Mouse (Mus musculus) lung, postnatal 25 days (tissue): ENCODE results near the gene Cd68.
"Not testable (repeated sequence)": the region's sequence is repeated elsewhere in the genome, so short reads cannot be mapped to it uniquely, and the experiment has no call there.

Source experiments
- DNase-seq: peaks from one replicate; pipeline ENCODE4 v3.0.0; 2022; ENCODE audit warnings: low spot score

Cd68 gene

GRCm38 (mm10) chr11:69624339-69624738 lies 41.6 kb downstream of the Cd68 start:
- DNase-seq = not testable (repeated sequence)

- DNase-seq = no peak
Observed at GRCm38 (mm10) chr11:69623006-69623405, 42.9 kb downstream of the Cd68 start.

- no peak for DNase-seq
Observed at GRCm38 (mm10) chr11:69622406-69622805, 43.5 kb downstream of the Cd68 start.

GRCm38 (mm10) chr11:69621571-69622268 lies 44.2 kb downstream of the Cd68 start, which contains the start of gene Sat2:
Gene Sat2, plus strand, starts transcription at chr11:69622024.
- no peak for DNase-seq

GRCm38 (mm10) chr11:69620394-69621081 lies 45.4 kb downstream of the Cd68 start:
- no peak for DNase-seq

DNA sequence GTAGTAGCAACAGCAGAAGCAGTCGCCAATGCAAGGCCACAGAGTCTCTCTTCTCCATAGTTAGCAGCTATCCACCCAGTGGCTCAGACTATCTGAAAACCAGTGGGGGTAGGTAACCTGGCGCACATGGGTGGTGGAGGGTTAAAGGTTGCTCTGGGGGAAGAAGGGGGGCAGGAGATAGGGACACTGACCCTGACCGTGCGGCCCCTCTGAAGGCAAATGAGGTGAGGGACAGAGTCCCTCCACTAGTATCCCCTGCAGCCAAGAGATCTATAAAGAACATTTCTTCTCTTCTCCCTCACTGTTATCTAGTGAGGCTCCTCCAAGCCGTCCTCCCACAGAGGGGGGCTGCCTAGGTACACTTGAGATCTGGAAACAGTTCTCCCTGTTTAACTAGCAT lies 48.1 kb downstream of the Cd68 start, which contains the start of gene Shbg:
Gene Shbg (minus strand): TSS at position 101 of the 400 bp plus-strand sequence.
- no peak for DNase-seq

DNA sequence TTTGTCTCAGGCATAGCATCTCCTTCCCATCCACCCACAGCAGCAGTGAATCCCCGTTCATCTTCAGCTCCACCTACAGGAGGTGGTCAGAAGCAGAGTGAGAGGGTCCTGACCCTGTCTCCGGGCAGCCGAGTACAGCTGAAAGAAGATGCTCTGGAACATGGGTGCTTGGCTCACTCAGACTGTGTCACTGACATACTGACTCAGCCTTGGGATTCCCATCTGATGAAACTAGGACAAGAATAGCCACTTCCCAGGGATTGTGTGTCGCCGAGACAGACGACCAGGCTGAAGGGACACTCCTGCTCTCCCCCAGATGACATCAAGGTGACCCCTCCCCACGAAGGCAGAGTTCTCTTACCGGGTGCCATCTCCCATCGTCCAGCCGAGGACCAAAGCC lies 49.2 kb downstream of the Cd68 start:
- DNase-seq = no peak

DNA sequence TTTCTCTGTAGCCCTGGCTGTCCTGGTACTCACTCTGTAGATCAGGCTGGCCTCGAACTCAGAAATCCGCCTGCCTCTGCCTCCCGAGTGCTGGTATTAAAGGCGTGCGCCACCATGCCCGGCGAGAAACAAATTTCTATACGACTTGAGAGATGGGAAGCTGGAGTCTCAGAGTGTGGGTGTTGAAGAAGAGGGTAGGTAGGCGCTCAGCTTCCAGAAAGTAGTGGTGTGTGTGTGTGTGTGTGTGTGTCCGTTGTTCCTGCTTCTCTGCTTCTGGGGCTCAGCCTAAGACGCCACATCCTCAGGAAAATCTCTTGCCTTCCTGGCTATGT lies 51.7 kb downstream of the Cd68 start:
- DNase-seq = not testable (repeated sequence)
